Mouse (Mus musculus): Measurements from ENCODE around the gene Fam92a. TPM values are rescaled to one million over a fixed set of nuclear protein-coding genes. Genes with fewer than 3 reads are reported as not detected.
"Not testable (repeated sequence)": the region's sequence is repeated elsewhere in the genome, so short reads cannot be mapped to it uniquely, and the experiment has no call there.

The Fam92a gene
- polyA plus RNA-seq (2014; fragmentation: Nextera tagmentation; extraction: Ambion mirVana) = 94.5 and 111 TPM in 2 replicates

DNA sequence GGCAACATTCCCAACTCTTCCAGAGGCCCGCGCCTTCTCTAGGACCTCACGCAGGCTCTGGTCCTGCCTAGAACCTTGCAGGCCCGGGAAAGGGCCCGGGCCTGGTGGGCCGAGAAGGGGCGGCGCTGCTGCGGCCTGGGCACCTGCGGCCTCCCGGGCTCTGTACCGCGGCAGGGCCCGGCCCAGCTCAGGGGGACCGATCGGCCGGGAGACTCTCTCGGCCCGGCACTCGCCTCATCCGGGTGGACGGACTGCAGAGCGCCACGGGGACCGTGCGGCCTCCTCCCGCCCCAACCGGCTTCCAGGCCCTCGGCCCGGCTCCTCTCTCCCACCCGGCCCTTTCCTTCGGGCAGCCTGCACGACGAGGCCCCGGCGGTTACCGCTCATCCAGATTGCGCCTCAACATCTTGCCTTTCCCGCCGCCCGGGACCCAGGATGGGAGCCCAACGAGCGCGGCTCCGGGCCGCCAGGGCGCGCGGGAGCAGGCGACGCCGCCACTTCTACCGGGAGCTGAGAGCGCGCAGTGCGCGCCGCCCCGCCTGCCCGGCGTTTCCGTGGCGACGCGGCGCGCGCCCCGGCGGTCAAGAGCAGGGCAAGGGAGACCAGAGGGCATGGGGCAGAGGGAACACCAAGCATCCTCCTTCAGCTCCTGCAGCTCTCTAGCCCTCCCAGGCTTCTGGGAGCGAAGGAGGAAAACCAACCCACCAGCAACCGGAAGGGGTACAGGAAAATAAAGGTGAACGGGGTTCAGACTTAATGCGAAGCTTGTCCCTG lies at the start of gene Fam92a:
Fam92a (minus strand) TSS at position 698 of the 774 bp plus-strand sequence.
- Histone ChIP-seq H3K4me3 (ENCODE audit: low read depth, low read length) (peak within 1 kb of the TSS; percentile 81), H3K27ac (ENCODE audit: low read depth, low read length) (peak within 1 kb of the TSS; percentile 86), H3K36me3 (ENCODE audit: control insufficient read depth, insufficient read depth, low read length) (no peaks in the 10 kb centered on the region), H3K4me2 (replicated peaks; ENCODE audit: low read depth, low read length) (peak within 1 kb of the TSS; percentile 78), H3K9ac (ENCODE audit: low read depth, low read length) (peak within 1 kb of the TSS; percentile 84), H3K27me3 (ENCODE audit: control insufficient read depth, insufficient read depth, low read length) (no peaks in the 10 kb centered on the region), H3K9me3 (ENCODE audit: control insufficient read depth, low read length) (no peaks in the 10 kb centered on the region), H3K4me1 (replicated peaks; ENCODE audit: control insufficient read depth, insufficient read depth, low read length) (0 out of 2 replicates have a peak, but pooled peaks cover 4% of the 10 kb centered on the region)
- peak; percentile 87 for DNase-seq (ENCODE audit: low spot score)
- peak; percentile 95 for ATAC-seq (ENCODE audit: low FRiP score)
- under 1% methylated on average over 65 of the region's 74 CpGs for WGBS

DNA sequence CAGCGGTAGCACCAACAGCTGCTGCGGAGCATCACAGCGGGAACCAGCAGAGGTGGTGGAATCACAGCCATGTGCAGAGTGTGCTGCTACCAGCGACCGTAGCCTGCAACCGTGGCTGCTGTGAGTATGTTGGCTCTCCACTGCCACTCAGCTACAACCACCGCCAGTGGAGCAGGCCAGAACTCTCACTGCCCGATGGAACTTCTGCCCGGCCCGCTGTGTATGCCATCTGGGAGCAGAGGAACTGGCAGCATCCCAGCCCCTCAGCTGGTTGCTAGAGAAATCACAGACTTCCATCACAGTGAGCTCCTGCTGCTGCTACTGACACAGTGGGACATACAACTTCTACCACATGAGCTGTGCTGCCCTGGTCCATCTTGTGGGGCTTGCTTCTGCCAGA lies 7.2 kb upstream of the Fam92a start:
- no peak overlapping the region for H3K4me3 ChIP-seq (ENCODE audit: low read depth, low read length)
- no peaks in the 10 kb centered on the region for H3K4me1 ChIP-seq (replicated peaks; ENCODE audit: control insufficient read depth, insufficient read depth, low read length)
- no peaks in the 10 kb centered on the region for H3K9me3 ChIP-seq (ENCODE audit: control insufficient read depth, low read length)
- H3K27ac ChIP-seq (ENCODE audit: low read depth, low read length) = no peak overlapping the region
- WGBS = 89% methylated on average over 10 of the region's 10 CpGs
- no peak overlapping the region for H3K4me2 ChIP-seq (replicated peaks; ENCODE audit: low read depth, low read length)
- no peaks in the 10 kb centered on the region for H3K36me3 ChIP-seq (ENCODE audit: control insufficient read depth, insufficient read depth, low read length)
- DNase-seq (ENCODE audit: low spot score) (no peak), ATAC-seq (ENCODE audit: low FRiP score) (no peak)
- no peak overlapping the region for H3K9ac ChIP-seq (ENCODE audit: low read depth, low read length)
- no peaks in the 10 kb centered on the region for H3K27me3 ChIP-seq (ENCODE audit: control insufficient read depth, insufficient read depth, low read length)

DNA sequence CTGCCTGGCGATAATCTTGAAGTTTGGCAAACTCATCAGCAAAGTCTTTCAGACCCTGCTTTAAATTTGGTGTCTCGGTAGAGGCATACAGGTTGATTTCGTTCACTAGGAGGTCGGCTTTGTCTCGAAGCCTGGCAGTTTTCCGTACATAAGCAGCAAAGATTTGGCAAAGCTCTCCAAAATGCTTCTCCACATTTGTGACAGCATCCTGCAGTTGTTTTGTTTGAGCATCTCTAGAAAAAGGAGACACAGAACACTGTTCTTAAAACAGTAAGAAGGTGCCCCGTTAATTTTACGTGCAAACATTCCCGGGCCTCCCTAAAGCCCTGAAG lies 863 bp downstream of the Fam92a start:
- Histone ChIP-seq H3K27ac (ENCODE audit: low read depth, low read length) (peak overlapping the region; percentile 86), H3K9ac (ENCODE audit: low read depth, low read length) (peak overlapping the region; percentile 84), H3K27me3 (ENCODE audit: control insufficient read depth, insufficient read depth, low read length) (no peaks in the 10 kb centered on the region), H3K4me1 (replicated peaks; ENCODE audit: control insufficient read depth, insufficient read depth, low read length) (0 out of 2 replicates have a peak, but pooled peaks cover 4% of the 10 kb centered on the region), H3K36me3 (ENCODE audit: control insufficient read depth, insufficient read depth, low read length) (no peaks in the 10 kb centered on the region), H3K9me3 (ENCODE audit: control insufficient read depth, low read length) (no peaks in the 10 kb centered on the region), H3K4me3 (ENCODE audit: low read depth, low read length) (peak overlapping the region; percentile 81), H3K4me2 (replicated peaks; ENCODE audit: low read depth, low read length) (peak overlapping the region; percentile 78)
- WGBS = 15% methylated on average over 9 of the region's 9 CpGs
- DNase-seq (ENCODE audit: low spot score) = no peak
- ATAC-seq (ENCODE audit: low FRiP score) = no peak

DNA sequence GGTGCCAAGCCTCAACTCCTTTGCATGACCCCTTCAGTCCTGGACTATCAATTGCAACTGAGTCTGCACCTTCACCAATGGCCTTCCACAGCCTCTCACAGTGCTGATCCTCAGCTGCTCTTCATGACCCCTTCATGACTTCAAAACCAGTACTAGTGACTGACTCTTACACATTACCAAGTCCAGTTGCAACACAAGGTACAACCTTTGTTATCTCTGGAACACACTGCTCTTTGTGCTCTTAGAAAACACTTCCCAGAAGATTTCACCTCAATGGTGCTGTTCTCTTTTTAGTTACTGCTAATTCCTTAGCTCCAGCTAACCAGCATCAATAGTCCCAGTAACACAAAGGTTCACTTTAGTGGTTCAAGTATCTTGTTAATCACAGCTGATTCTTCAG lies 24.2 kb downstream of the Fam92a start:
- no peaks in the 10 kb centered on the region for H3K27me3 ChIP-seq (ENCODE audit: control insufficient read depth, insufficient read depth, low read length)
- H3K4me3 ChIP-seq (ENCODE audit: low read depth, low read length) = no peak overlapping the region
- DNase-seq (ENCODE audit: low spot score) (no peak), ATAC-seq (ENCODE audit: low FRiP score) (no peak)
- H3K27ac ChIP-seq (ENCODE audit: low read depth, low read length) = no peak overlapping the region
- no peak overlapping the region for H3K9ac ChIP-seq (ENCODE audit: low read depth, low read length)
- H3K4me1 ChIP-seq (replicated peaks; ENCODE audit: control insufficient read depth, insufficient read depth, low read length) = no peaks in the 10 kb centered on the region
- H3K4me2 ChIP-seq (replicated peaks; ENCODE audit: low read depth, low read length) = no peak overlapping the region
- H3K9me3 ChIP-seq (ENCODE audit: control insufficient read depth, low read length) = no peaks in the 10 kb centered on the region
- H3K36me3 ChIP-seq (ENCODE audit: control insufficient read depth, insufficient read depth, low read length) = peaks cover 3% of the 10 kb centered on the region; the same call in 1 of the 2 replicates

DNA sequence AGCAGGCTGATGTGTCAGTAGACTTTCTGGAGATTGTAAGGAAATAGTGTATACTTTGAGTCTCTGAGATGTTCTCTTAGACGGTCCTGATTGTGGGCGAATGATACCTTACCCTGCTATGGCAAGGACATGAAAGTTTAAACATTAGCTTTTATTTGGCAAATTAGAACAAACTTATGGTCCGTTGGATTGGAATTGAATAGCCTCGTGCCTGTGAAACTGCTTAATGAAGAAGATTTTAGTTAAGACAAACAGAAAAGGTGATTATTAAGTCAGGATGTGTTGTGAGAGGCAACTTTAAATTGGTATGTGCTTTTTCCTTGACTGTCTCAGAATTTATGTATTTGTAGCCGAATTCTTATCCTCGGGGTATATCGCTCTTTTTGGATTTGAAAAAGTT lies 30.3 kb downstream of the Fam92a start:
- H3K36me3 ChIP-seq (ENCODE audit: control insufficient read depth, insufficient read depth, low read length); ATAC-seq (ENCODE audit: low FRiP score); H3K4me2 ChIP-seq (replicated peaks; ENCODE audit: low read depth, low read length); H3K9ac ChIP-seq (ENCODE audit: low read depth, low read length); H3K4me1 ChIP-seq (replicated peaks; ENCODE audit: control insufficient read depth, insufficient read depth, low read length); H3K27ac ChIP-seq (ENCODE audit: low read depth, low read length); DNase-seq (ENCODE audit: low spot score); H3K4me3 ChIP-seq (ENCODE audit: low read depth, low read length); H3K9me3 ChIP-seq (ENCODE audit: control insufficient read depth, low read length); H3K27me3 ChIP-seq (ENCODE audit: control insufficient read depth, insufficient read depth, low read length): not testable (repeated sequence)
- 93% methylated on average over 6 of the region's 7 CpGs for WGBS

DNA sequence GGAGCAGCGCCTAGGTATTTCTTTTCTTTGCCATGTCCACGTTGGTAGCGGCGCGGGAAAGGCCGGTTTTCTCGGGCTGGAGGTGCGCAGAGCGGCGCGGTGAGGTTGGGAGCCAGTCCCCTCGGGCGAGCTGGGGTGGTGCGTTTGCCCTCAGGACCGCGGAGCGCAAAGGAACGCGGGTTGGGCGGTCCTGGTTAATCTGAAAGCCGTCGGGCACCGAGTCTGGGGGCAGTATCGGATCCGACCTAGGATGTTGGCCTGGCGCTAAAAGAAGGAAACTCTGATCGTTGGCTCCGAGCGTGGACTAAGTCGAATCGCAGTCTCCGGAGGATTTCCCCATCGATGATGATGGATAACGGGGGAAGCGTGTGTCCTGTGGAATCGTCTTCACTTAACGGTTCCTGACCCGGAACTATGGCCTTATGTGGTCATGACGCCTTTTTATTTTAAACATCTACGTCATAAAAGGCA lies 31.2 kb downstream of the Fam92a start:
- 14% methylated on average over 20 of the region's 40 CpGs for WGBS
- peak overlapping the region; percentile 23; the same call in 1 of the 2 replicates for H3K4me2 ChIP-seq (replicated peaks; ENCODE audit: low read depth, low read length)
- not testable (repeated sequence) for H3K9me3 ChIP-seq (ENCODE audit: control insufficient read depth, low read length); H3K4me1 ChIP-seq (replicated peaks; ENCODE audit: control insufficient read depth, insufficient read depth, low read length); H3K36me3 ChIP-seq (ENCODE audit: control insufficient read depth, insufficient read depth, low read length); H3K27ac ChIP-seq (ENCODE audit: low read depth, low read length); H3K27me3 ChIP-seq (ENCODE audit: control insufficient read depth, insufficient read depth, low read length)
- DNase-seq (ENCODE audit: low spot score) = peak; percentile 28
- H3K9ac ChIP-seq (ENCODE audit: low read depth, low read length) = peak overlapping the region; percentile 31; the same call in 1 of the 2 replicates
- H3K4me3 ChIP-seq (ENCODE audit: low read depth, low read length) = peak overlapping the region; percentile 32
- ATAC-seq (ENCODE audit: low FRiP score) = peak; percentile 92

DNA sequence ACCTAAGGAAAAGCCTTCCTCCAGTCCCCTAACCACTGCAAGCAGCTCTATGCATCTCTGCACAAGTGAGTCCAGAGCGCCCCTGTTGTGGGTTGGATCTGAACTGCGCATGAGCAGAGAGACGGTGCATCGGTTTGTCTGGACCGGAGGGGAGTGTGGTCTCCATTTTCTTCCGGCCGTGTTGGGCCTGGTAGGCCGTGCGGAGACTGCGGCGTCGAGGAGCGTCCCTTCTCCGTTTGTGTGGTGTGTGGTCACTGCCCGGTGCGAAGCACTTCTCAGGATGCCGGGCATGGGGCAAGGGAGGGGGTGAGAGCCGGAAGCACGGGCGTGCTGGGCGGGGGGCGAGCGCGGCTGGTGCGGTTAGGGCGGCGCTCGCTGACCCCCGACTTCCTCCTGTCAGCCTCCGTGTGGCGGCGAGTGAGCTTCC lies 31.7 kb downstream of the Fam92a start, which contains the start of gene Rbm12b1:
Rbm12b1 (plus strand) TSS at position 124 of the 427 bp plus-strand sequence.
- H3K36me3 ChIP-seq (ENCODE audit: control insufficient read depth, insufficient read depth, low read length); H3K27me3 ChIP-seq (ENCODE audit: control insufficient read depth, insufficient read depth, low read length); H3K9me3 ChIP-seq (ENCODE audit: control insufficient read depth, low read length); H3K4me1 ChIP-seq (replicated peaks; ENCODE audit: control insufficient read depth, insufficient read depth, low read length): not testable (repeated sequence)
- WGBS = 7% methylated on average over 17 of the region's 32 CpGs
- peak within 1 kb of the TSS; percentile 35 for H3K4me3 ChIP-seq (ENCODE audit: low read depth, low read length)
- DNase-seq (ENCODE audit: low spot score) (peak; percentile 82), ATAC-seq (ENCODE audit: low FRiP score) (peak; percentile 99)
- peak within 1 kb of the TSS; percentile 31; the same call in 1 of the 2 replicates for H3K9ac ChIP-seq (ENCODE audit: low read depth, low read length)
- H3K4me2 ChIP-seq (replicated peaks; ENCODE audit: low read depth, low read length) = peak within 1 kb of the TSS; percentile 23; the same call in 1 of the 2 replicates
- 0 out of 2 replicates have a peak within 1 kb of the TSS, but pooled peaks have one; percentile 24 for H3K27ac ChIP-seq (ENCODE audit: low read depth, low read length)

Measured in hindbrain, embryonic 11.5 days (tissue).